Mouse (Mus musculus): ENCODE measurements at regions not wholly inside any gene's neighbourhood (a gene's known extent, or its start where the extent isn't known, plus 50 kb on each side); places are given as distances from the start of the nearest gene placed in this dataset.

DNA sequence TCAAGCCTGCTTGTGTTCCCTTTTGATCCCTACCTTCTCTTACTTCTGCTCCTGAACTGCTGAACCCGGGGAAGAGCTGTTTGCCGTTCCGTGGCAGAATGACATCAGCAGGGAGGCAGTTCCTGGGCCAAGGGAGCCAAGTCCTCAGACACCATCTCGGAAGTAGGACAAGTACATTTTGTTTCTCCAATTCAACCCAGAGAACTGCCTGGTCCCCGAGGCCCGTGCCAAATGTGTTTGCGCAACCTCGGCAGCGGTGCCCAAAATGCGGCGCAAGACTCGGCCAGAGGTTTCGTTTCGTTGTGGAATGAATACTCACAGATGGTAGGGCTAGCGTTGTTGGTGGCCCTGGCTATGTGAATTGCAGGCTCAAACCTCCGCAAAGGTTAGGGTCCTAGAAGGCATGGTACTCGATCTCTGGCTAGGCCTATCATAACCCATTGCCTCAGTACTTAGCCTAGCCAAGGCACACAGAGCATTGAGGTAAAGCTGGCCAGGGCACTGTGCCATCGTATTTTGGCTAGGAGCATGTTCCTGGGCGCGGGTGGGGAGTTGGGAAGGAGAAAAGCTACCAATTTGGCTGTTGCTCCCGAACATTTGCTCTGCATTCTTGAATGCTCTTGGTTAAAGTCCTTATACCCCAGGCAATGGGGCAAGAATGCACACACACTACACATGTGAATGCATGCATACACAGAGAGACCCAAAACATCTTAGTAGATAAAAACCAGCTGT lies 333.0 kb downstream of the Foxo1 start:
- Histone ChIP-seq H3K4me3 (ENCODE audit: insufficient read depth, low read depth, low read length) (peak overlapping the region; percentile 21), H3K4me1 (ENCODE audit: control insufficient read depth, insufficient read depth, low read length) (peaks cover 9% of the 10 kb centered on the region), H3K79me2 (ENCODE audit: control insufficient read depth, insufficient read depth, low read length) (no peaks in the 10 kb centered on the region), H3K27me3 (ENCODE audit: control insufficient read depth, insufficient read depth, low read length) (no peaks in the 10 kb centered on the region), H3K9ac (ENCODE audit: low read depth, low read length) (peak overlapping the region; percentile 72), H3K36me3 (ENCODE audit: control insufficient read depth, insufficient read depth, low read length) (no peaks in the 10 kb centered on the region), H3K27ac (replicated peaks; ENCODE audit: insufficient read depth, low read depth, low read length) (peak overlapping the region; percentile 98)
- WGBS: 20% methylated on average over 21 of the region's 21 CpGs
- TF ChIP-seq CTCF (IDR thresholded peaks at IDR 0.05; ENCODE audit: low read depth, low read length) (no peak), POLR2A (IDR thresholded peaks at IDR 0.05; ENCODE audit: extremely low read depth, insufficient read depth, low read length) (no peak)
- peak; percentile 98 for DNase-seq (ENCODE audit: extremely low read depth, low read depth, low spot score)

DNA sequence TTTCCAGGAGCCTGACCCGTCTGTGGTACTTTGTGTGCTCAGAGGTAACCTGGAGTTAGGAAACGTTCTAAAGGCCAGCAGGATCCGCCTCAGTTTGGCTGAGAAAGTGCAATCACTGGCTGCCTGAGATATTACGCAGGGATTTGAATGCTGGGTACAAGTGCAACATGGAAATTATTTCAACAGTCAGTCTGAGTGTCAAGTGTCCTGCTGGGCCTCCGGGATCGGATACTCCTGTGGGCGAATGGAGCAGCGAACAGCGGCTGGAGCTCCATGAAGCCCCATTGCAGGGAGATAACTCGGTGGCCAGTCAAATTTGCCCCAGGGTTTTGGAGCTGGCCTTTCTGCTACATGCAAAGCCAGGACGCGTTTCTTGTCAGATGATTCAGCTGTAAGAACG lies 332.4 kb downstream of the Foxo1 start:
- Histone ChIP-seq H3K36me3 (ENCODE audit: control insufficient read depth, insufficient read depth, low read length) (no peaks in the 10 kb centered on the region), H3K4me1 (ENCODE audit: control insufficient read depth, insufficient read depth, low read length) (peaks cover 9% of the 10 kb centered on the region), H3K27ac (replicated peaks; ENCODE audit: insufficient read depth, low read depth, low read length) (peak overlapping the region; percentile 98), H3K4me3 (ENCODE audit: insufficient read depth, low read depth, low read length) (peak overlapping the region; percentile 11), H3K27me3 (ENCODE audit: control insufficient read depth, insufficient read depth, low read length) (no peaks in the 10 kb centered on the region), H3K79me2 (ENCODE audit: control insufficient read depth, insufficient read depth, low read length) (no peaks in the 10 kb centered on the region), H3K9ac (ENCODE audit: low read depth, low read length) (peak overlapping the region; percentile 72)
- 26% methylated on average over 13 of the region's 13 CpGs for WGBS
- TF ChIP-seq CTCF (IDR thresholded peaks at IDR 0.05; ENCODE audit: low read depth, low read length): no peak
- TF ChIP-seq POLR2A (IDR thresholded peaks at IDR 0.05; ENCODE audit: extremely low read depth, insufficient read depth, low read length): no peak
- DNase-seq (ENCODE audit: extremely low read depth, low read depth, low spot score): peak; percentile 98

DNA sequence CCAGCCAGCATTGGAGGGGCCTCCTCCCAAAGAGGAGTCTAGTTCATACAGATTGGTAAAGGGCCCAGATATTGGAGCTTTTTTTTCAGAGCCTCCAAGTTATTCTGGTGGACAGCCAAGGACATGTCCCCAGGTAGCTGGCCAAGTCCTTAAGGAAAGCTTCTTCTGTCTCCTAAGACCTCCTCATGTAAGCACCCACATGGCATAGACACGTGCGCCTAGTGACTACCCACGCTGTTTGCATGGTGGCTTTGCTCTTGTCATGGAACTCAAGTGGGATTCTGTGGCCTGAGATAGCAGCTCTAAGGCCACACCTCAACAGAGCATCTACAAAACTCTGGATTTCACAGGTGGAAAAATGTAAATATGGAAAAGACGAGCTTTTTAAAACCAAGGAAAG lies 332.0 kb downstream of the Foxo1 start:
- DNase-seq (ENCODE audit: extremely low read depth, low read depth, low spot score): no peak
- 41% methylated on average over 4 of the region's 4 CpGs for WGBS
- peaks cover 9% of the 10 kb centered on the region for H3K4me1 ChIP-seq (ENCODE audit: control insufficient read depth, insufficient read depth, low read length)
- no peak overlapping the region for H3K4me3 ChIP-seq (ENCODE audit: insufficient read depth, low read depth, low read length)
- no peak overlapping the region for H3K9ac ChIP-seq (ENCODE audit: low read depth, low read length)
- no peak for TF ChIP-seq CTCF (IDR thresholded peaks at IDR 0.05; ENCODE audit: low read depth, low read length)
- TF ChIP-seq POLR2A (IDR thresholded peaks at IDR 0.05; ENCODE audit: extremely low read depth, insufficient read depth, low read length): no peak
- peak overlapping the region; percentile 90 for H3K27ac ChIP-seq (replicated peaks; ENCODE audit: insufficient read depth, low read depth, low read length)
- no peaks in the 10 kb centered on the region for H3K27me3 ChIP-seq (ENCODE audit: control insufficient read depth, insufficient read depth, low read length)
- H3K36me3 ChIP-seq (ENCODE audit: control insufficient read depth, insufficient read depth, low read length): no peaks in the 10 kb centered on the region
- no peaks in the 10 kb centered on the region for H3K79me2 ChIP-seq (ENCODE audit: control insufficient read depth, insufficient read depth, low read length)

DNA sequence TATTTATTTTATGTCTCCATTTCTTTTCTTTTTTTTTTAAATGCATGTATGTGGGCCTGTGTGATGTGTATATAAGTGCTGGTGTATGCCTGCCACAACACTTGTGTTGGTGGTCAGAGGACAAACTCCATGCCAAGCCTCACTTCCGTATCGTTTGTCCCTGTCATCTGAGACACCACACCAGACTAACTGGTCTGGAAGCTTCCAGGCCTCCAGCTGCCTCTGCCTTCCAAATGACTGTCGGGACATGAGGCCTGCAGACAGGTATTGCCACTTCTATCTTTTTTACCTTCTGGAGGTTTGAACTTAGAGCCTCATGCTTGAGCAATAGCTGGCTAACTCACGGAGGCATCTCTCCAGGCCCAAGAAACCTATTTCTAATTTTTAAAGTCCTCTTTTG lies 318.3 kb downstream of the Foxo1 start:
- H3K4me3 ChIP-seq (ENCODE audit: insufficient read depth, low read depth, low read length): no peak overlapping the region
- no peaks in the 10 kb centered on the region for H3K27me3 ChIP-seq (ENCODE audit: control insufficient read depth, insufficient read depth, low read length)
- TF ChIP-seq POLR2A (IDR thresholded peaks at IDR 0.05; ENCODE audit: extremely low read depth, insufficient read depth, low read length): no peak
- TF ChIP-seq CTCF (IDR thresholded peaks at IDR 0.05; ENCODE audit: low read depth, low read length): no peak
- H3K36me3 ChIP-seq (ENCODE audit: control insufficient read depth, insufficient read depth, low read length): no peaks in the 10 kb centered on the region
- no peak overlapping the region for H3K27ac ChIP-seq (replicated peaks; ENCODE audit: insufficient read depth, low read depth, low read length)
- no peaks in the 10 kb centered on the region for H3K4me1 ChIP-seq (ENCODE audit: control insufficient read depth, insufficient read depth, low read length)
- WGBS: 95% methylated on average over 4 of the region's 4 CpGs
- no peak overlapping the region for H3K9ac ChIP-seq (ENCODE audit: low read depth, low read length)
- DNase-seq (ENCODE audit: extremely low read depth, low read depth, low spot score): no peak
- H3K79me2 ChIP-seq (ENCODE audit: control insufficient read depth, insufficient read depth, low read length): no peaks in the 10 kb centered on the region

GRCm38 (mm10) chr3:52579917-52580316 lies 311.8 kb downstream of the Foxo1 start:
- TF ChIP-seq POLR2A (IDR thresholded peaks at IDR 0.05; ENCODE audit: extremely low read depth, insufficient read depth, low read length): no peak
- no peak for TF ChIP-seq CTCF (IDR thresholded peaks at IDR 0.05; ENCODE audit: low read depth, low read length)
- 74% methylated on average over 3 of the region's 3 CpGs for WGBS
- Histone ChIP-seq H3K27ac (replicated peaks; ENCODE audit: insufficient read depth, low read depth, low read length) (no peak overlapping the region), H3K4me3 (ENCODE audit: insufficient read depth, low read depth, low read length) (no peak overlapping the region), H3K27me3 (ENCODE audit: control insufficient read depth, insufficient read depth, low read length) (no peaks in the 10 kb centered on the region), H3K9ac (ENCODE audit: low read depth, low read length) (no peak overlapping the region), H3K36me3 (ENCODE audit: control insufficient read depth, insufficient read depth, low read length) (no peaks in the 10 kb centered on the region), H3K4me1 (ENCODE audit: control insufficient read depth, insufficient read depth, low read length) (no peaks in the 10 kb centered on the region), H3K79me2 (ENCODE audit: control insufficient read depth, insufficient read depth, low read length) (no peaks in the 10 kb centered on the region)
- DNase-seq (ENCODE audit: extremely low read depth, low read depth, low spot score): no peak

GRCm38 (mm10) chr3:52579096-52579495 lies 311.0 kb downstream of the Foxo1 start:
- H3K9ac ChIP-seq (ENCODE audit: low read depth, low read length): no peak overlapping the region
- WGBS: 96% methylated on average over 3 of the region's 3 CpGs
- no peak for DNase-seq (ENCODE audit: extremely low read depth, low read depth, low spot score)
- TF ChIP-seq CTCF (IDR thresholded peaks at IDR 0.05; ENCODE audit: low read depth, low read length) (no peak), POLR2A (IDR thresholded peaks at IDR 0.05; ENCODE audit: extremely low read depth, insufficient read depth, low read length) (no peak)
- H3K79me2 ChIP-seq (ENCODE audit: control insufficient read depth, insufficient read depth, low read length): no peaks in the 10 kb centered on the region
- no peaks in the 10 kb centered on the region for H3K27me3 ChIP-seq (ENCODE audit: control insufficient read depth, insufficient read depth, low read length)
- no peaks in the 10 kb centered on the region for H3K36me3 ChIP-seq (ENCODE audit: control insufficient read depth, insufficient read depth, low read length)
- H3K4me3 ChIP-seq (ENCODE audit: insufficient read depth, low read depth, low read length): no peak overlapping the region
- H3K27ac ChIP-seq (replicated peaks; ENCODE audit: insufficient read depth, low read depth, low read length): no peak overlapping the region
- no peaks in the 10 kb centered on the region for H3K4me1 ChIP-seq (ENCODE audit: control insufficient read depth, insufficient read depth, low read length)
